Mouse (Mus musculus) adrenal gland, postnatal 14 days (tissue): ENCODE measurements around the gene Gm20388. TPM values are rescaled to one million over a fixed set of nuclear protein-coding genes. Genes with fewer than 3 reads are reported as not detected.
A peak's percentile ranks its signal among the peaks of the same experiment; 100 is the strongest.

Experiments
- DNase-seq: peaks from one replicate; pipeline ENCODE4 v3.0.0; 2021; ENCODE audit warnings: mixed read lengths
- total RNA-seq: library from RNA; stranded (reverse); gene quantifications from 2 replicates; pipeline ENCODE4 v1.2.3, GENCODE M21; 2021

Gm20388 gene
- total RNA-seq, 1 experiment from 2014 or later, result 17.6 TPM

GRCm38 (mm10) chr8:120012927-120013326 is 102.3 kb downstream of the Gm20388 start:
- no peak for DNase-seq

GRCm38 (mm10) chr8:120014267-120015023 is 103.8 kb downstream of the Gm20388 start:
- no peak for DNase-seq

DNA sequence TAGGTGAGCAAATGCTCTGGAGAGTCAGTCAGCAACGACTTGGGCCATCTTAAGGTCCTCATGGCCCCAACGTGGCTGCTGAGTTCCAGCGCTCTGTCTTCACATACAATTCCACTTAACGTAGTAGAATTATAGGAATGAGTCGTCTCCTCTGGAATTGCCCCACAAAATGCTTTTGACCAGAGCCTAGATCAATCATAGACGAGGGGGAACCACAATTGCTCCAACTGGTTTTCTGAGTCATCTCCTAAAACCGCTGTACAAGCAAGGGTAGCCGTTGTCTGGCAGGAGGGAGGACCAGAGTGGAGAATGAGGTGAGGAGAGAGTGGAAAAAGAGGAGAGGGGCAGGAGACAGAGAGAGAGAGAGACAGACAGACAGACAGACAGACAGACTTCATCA is 105.3 kb downstream of the Gm20388 start:
- no peak for DNase-seq

GRCm38 (mm10) chr8:120016424-120016823 is 105.8 kb downstream of the Gm20388 start:
- DNase-seq, result no peak

DNA sequence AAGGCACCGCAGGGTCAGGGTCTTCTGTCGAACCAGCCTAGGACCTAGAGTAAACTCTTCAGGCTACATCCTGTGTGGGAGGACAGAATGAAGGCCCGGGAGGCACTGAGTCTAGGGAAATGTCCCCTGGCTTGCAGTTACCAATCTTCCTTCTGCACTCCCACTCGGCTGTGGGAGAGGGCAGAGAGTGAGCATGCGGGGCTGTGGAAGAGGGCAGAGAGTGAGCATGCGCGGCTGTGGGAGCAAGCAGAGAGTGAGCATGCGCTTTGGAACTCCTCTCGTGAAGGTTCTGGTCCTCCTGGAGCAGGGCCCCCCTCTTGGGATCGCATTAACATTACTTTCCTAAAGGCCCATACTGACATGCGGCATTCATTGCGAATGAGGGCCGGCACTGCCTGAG is 106.7 kb downstream of the Gm20388 start:
- DNase-seq, result no peak

GRCm38 (mm10) chr8:120017786-120018185 is 107.1 kb downstream of the Gm20388 start:
- DNase-seq, result no peak

DNA sequence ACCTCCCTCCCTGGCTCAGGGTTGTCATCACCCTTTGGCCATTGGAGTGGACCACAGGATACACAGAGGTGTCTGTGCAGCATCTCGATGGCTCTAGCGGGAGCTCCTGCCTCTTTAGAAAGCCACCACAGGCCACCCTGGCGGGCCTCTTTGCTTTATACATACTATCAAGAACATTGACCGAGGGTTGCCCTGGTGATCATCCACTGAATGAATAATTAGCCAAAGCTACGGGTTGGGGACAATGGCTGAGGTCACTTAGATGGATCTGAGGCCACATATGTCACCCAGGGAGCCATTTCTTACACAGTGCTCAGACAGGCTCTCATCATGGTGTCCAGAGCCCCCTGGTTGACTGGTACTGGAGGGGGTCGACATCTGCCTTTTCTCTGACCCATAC is 107.7 kb downstream of the Gm20388 start:
- DNase-seq, result no peak

- DNase-seq, result no peak
These were observed 108.7 kb downstream of the Gm20388 start for GRCm38 (mm10) chr8:120019297-120019696.

DNA sequence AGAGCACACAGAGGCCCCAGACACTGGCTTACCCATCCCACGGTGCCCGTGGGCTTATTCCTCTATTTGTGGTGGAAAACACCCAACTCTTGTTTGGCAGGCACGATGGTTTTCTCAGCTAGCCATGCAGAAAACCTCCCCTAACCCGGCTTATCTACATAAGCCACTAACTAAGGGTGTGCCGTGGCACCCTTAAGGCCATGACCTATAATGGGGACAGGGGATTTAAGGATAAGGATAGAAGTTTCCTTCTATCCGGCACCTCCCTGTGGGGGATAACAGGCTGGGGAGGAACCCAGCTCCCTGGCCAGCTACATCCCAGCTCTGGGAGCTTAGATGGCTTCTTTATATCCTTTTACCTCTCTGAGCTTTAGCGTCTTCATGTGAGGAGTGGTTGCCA is 109.7 kb downstream of the Gm20388 start:
- DNase-seq, result no peak

DNA sequence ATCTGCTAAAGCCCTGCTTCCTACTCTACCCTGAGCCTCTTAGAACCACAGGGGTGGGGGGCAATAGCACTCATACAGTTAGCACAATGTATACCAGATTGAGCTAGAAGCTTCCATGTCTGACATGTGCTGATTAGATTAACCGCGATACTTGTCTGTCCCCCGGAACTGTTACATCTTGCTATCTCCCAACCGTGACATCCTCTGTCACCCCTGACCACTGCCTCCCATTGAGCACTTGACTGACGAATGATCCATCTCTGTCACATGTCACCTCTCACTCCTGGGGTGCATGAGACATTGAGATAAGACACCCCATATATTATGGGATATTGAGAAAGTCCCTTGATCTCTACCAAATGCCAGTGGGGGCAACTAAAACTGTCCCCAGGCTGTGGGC is 115.6 kb downstream of the Gm20388 start:
- no peak for DNase-seq

DNA sequence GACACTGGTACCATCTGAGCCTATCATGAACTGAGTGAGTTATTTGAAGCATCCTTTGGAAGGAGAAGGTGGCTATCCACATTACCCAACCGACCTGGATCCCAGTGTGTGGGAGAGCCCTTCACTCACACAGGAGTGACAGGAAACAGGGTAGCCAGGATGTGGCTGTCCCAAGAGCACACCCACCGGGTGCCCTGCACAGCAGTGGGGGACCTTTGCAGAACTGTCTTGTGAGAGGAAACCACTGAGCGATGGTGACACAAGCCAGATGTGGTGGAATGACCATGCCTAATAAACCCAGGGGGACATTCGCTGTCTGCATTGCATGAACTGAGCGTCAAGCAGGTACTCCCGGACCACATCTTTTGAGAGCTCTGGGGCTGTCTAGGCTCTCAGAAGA is 116.3 kb downstream of the Gm20388 start:
- no peak for DNase-seq

DNA sequence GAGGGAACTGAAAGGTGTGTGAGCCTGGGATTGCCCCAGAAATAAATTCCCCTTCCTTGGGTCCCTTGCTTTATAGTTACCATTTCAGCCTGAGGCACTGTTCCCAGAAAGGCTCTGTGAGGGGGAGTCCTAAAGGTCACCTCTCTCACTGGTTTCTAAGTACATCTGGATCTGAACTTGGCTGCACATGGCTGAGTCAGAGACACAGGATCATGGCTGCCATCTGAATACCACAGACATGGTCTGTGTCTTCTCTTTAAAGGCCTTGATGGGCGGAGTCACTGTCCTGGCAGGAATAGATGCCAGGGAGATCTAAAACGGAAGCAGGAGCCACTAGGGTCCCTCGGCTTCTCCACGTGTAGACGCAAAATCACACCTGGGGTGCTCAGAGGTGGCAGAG is 119.8 kb downstream of the Gm20388 start:
- DNase-seq, result no peak

GRCm38 (mm10) chr8:120032549-120033208 is 122.0 kb downstream of the Gm20388 start:
- no peak for DNase-seq

- no peak for DNase-seq
These were observed 123.8 kb downstream of the Gm20388 start for GRCm38 (mm10) chr8:120034471-120034870.

DNA sequence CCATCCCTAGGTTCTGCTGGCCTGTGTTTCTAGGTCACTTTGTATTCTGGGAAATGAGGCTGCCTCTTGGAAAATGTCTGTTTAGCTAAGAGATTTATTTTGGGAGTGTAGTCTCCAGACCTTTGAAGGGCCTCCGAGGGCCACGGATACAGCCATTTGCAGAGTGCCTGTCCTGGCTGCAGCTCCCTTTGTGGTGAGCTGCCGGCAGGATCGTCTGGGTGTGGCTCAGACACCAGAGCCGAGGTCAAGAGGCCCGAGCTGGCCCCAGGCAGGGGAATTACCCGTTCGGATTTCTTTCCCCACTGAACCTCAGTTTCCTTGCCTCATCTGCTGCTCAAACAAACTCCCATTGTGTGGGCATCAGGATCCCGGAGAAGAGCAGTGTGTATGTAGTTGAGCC is 125.5 kb downstream of the Gm20388 start:
- peak; percentile 44 for DNase-seq

DNA sequence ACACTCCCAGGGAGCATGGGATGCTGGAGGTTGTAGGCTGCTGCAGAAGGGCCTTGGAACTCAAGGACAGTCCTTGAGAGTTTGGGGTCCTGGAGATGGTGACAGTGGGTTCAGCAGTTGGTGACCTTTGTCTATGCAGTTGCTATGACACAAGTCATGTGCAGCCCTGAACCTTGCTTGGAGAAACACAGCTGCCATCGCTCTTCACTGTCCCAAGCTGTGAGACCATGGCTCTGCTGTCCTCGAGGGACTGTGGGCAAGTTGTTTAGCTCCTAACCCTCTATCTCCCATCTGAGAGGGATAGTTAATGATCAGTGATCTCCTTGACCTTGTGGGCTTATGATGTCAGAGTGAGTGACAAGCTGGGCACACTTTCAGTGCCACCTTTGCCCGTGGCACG is 125.9 kb downstream of the Gm20388 start:
- DNase-seq, result no peak

DNA sequence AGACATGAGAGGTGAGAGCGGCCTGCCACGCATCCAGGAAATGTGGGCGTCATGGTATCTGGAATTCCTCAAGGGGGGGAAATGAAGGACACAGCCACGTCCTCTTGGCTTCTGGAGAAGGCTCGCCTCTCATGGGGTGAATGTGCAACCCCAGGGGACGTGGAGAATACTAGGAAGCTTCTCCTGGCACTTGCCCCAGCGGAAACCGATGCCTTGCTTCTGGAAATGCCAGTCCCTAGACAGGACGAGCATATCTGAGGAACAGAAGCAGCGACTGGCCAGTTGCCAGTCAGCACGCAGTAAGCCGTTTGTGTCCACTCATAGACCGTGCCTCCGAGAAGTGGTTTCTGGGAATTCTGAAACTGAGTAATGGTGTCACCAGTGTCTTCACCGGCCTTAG is 126.6 kb downstream of the Gm20388 start:
- peak; percentile 50 for DNase-seq

GRCm38 (mm10) chr8:120037611-120038010 is 127.0 kb downstream of the Gm20388 start:
- no peak for DNase-seq

DNA sequence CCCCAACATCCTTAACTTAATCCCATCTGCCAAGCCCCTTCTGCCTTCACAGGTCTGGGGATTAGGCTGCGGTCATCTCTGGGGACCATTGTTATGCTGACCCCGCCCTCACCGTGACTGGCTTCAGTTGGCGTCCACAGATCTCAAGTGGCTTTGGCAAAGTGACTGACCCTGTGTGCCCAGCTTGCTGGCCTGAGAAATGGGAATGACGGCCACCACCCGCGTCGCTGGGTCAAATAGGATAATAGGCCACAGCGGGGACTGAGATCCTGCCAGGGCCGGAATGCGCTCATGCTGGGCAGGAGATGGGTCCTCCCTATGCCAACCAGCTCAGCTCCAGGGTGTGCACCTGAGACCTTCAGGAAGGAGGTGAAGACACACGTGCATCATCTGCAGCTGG is 128.1 kb downstream of the Gm20388 start:
- DNase-seq, result no peak

DNA sequence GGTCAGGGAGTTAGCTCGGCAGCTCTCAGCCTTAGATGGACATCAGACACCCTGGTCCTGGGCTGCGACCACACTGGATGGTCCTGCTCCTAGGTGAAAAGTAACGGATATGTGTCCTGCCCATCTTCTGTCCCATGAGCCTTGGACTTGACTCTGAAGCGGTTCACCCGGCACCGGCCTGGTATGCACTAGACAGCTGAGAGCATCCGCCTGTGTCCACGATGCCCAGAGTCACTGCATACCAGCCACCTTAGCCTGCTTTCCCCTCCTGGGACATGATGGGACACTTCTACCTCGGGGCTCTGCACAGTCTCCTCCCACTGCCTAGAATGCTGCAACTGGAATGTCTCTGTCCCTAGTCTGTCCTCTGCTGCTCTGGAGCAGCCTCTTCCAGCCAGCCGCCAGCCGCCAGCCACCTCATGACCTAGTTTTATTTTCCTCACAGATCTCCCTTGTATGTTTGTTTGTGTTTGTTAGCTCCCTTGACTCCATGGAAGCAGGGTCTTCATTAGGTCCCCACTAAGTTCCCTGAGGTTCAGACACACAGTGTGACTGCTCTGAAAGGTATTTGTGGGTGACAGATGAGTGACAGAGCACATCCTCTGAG is 128.8 kb downstream of the Gm20388 start:
- no peak for DNase-seq

- DNase-seq, result peak; percentile 58
These were observed 130.2 kb downstream of the Gm20388 start for GRCm38 (mm10) chr8:120040861-120041260.

DNA sequence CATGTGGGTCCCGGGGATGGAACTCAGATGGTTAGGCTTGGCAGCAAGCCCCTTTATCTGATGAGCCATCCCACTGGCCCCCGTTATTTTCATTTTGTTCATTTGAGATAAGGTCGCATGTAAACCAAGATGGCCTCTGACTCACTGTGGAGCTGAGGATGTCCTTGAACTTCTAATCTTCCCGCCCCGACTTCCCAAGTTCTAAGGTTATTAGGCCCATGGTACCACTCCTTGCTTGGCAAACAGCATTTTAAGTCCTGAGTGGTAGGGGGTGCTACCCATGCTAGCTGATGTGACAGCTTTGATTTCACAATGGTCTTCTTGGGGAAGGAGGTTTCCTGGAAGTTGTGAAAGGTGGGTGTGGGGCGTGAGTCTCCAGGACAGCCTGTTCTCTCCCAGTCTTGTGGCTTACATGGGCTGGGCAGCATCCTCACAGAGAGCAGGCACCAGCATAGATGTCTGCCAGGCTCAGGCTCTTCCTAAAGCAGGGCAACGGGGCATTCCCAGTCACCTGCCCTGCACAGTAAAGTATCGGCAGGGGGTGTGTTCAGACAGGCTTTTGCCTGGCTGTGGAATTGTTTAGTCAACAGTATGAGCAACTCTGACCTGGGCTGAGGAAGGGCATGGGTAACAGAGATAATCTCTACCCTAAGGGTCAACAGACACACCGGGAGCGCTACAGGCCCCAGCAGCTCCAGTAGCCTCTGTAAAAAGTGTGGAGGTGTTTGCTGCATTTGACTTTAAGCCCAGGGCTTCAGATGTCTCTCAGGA is 132.1 kb downstream of the Gm20388 start:
- no peak for DNase-seq

GRCm38 (mm10) chr8:120044907-120045306 is 134.3 kb downstream of the Gm20388 start:
- DNase-seq, result no peak
